Mouse (Mus musculus): ENCODE measurements around the gene Zfp72. TPM values are rescaled to one million over a fixed set of nuclear protein-coding genes. Genes with fewer than 3 reads are reported as not detected.
A peak's percentile ranks its signal among the peaks of the same experiment; 100 is the strongest.

Gene Zfp72
- 5.4 and 5.9 TPM in 2 replicates for polyA plus RNA-seq (2015; fragmentation: Nextera tagmentation; extraction: Ambion mirVana)

GRCm38 (mm10) chr13:74390371-74390990 lies at the start of gene Zfp72:
Gene Zfp72 (minus strand): TSS chr13:74390836.
- H3K9me3 ChIP-seq: no peaks in the 10 kb centered on the region
- H3K27ac ChIP-seq: no peak within 1 kb of the TSS
- peak within 1 kb of the TSS; percentile 64 for H3K4me2 ChIP-seq
- H3K4me3 ChIP-seq: peak within 1 kb of the TSS; percentile 60
- peak within 1 kb of the TSS; percentile 61 for H3K9ac ChIP-seq
- H3K36me3 ChIP-seq: no peaks in the 10 kb centered on the region
- 1% methylated on average over 14 of the region's 14 CpGs for WGBS
- no peaks in the 10 kb centered on the region for H3K27me3 ChIP-seq
- H3K4me1 ChIP-seq: peaks cover 6% of the 10 kb centered on the region; the same call in 1 of the 2 replicates
- ATAC-seq (ENCODE audit: borderline replicate concordance, extremely low read depth, low FRiP score, low TSS enrichment): peak; percentile 90; the same call in 1 of the 2 replicates

DNA sequence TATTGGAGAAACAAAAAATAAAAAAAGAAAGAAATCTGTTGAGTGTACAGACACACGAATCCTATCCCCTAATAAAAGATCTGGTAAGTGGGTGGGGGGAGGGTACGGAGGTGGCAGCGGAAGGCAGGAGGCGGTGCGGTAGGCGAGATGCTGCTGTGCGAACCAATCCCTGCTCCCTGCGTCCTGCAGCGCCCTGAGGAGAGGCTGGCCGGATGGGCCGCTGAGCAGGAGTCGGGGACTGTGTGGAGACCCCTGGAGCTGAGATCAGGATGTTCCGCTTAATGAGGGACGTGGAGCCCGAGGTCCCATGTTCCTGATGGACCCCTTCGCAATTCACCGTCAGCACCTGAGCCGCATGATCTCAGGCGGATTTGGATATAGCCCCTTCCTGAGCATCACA lies 49.3 kb upstream of the Zfp72 start:
- no peak overlapping the region for H3K4me3 ChIP-seq
- H3K9ac ChIP-seq: no peak overlapping the region
- no peak overlapping the region for H3K4me2 ChIP-seq
- 24% methylated on average over 19 of the region's 19 CpGs for WGBS
- no peak for ATAC-seq (ENCODE audit: borderline replicate concordance, extremely low read depth, low FRiP score, low TSS enrichment)
- peaks cover 11% of the 10 kb centered on the region; the same call in 1 of the 2 replicates for H3K36me3 ChIP-seq
- no peaks in the 10 kb centered on the region for H3K27me3 ChIP-seq
- no peaks in the 10 kb centered on the region for H3K4me1 ChIP-seq
- H3K9me3 ChIP-seq: peaks cover 10% of the 10 kb centered on the region; the same call in 1 of the 2 replicates
- no peak overlapping the region for H3K27ac ChIP-seq

DNA sequence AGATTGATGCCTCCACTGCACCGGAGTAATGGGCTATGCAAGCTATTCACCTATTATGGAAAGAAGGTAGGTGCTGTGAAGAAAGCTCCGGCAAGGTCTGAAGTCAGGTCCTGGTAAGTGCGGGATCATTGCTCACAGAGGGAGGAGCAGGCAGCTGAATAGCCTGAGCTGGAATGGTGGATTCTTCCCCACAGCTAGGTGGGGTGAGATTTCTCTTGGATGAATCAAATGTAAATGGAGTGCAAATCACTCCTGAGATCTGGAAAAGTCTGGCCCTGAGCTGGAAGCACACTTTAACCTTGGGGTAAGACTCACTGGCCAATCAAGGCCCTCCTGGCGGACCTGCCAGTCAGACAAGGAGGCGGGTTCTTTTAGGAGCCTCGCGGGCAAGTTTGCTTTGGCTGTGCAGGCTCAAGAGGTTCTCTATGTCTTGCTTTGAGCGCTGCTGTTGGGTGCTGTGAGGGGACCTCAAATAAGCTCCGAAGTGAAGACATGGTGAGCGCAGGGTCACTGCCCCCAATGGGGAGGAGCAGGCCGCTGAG lies 8.7 kb upstream of the Zfp72 start, which contains the start of gene Ftl1-ps1:
Gene Ftl1-ps1 (plus strand): TSS at position 397 of the 542 bp plus-strand sequence.
- Histone ChIP-seq H3K27ac (no peak within 1 kb of the TSS), H3K36me3 (no peaks in the 10 kb centered on the region), H3K4me3 (no peak within 1 kb of the TSS), H3K9me3 (no peaks in the 10 kb centered on the region), H3K27me3 (no peaks in the 10 kb centered on the region), H3K4me2 (no peak within 1 kb of the TSS; the same call in 1 of the 2 replicates), H3K4me1 (no peaks in the 10 kb centered on the region), H3K9ac (no peak within 1 kb of the TSS)
- 11% methylated on average over 11 of the region's 11 CpGs for WGBS
- ATAC-seq (ENCODE audit: borderline replicate concordance, extremely low read depth, low FRiP score, low TSS enrichment): no peak

DNA sequence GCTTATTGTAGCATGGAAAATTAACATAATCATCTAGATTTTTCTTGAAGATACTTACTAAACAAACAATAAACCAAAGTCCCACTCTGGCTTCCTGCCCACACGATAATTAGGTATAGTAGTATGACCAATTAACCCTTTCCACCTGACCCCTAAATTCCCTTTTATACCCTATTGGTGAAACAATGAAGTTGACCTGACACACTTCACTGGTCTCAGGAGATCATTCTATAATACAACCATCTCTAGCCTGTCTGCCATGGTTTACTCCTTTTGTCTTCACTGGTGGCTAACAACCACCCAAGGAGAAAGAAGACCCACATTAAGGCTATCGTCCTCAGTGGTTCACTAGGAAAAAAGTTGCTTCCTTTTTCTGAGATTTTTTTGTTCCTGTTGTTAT lies 520 bp upstream of the Zfp72 start:
- no peaks in the 10 kb centered on the region for H3K9me3 ChIP-seq
- peak; percentile 50; the same call in 1 of the 2 replicates for ATAC-seq (ENCODE audit: borderline replicate concordance, extremely low read depth, low FRiP score, low TSS enrichment)
- no peak overlapping the region for H3K9ac ChIP-seq
- WGBS: 62% methylated on average over 2 of the region's 2 CpGs
- no peak overlapping the region for H3K4me3 ChIP-seq
- no peak overlapping the region for H3K27ac ChIP-seq
- H3K36me3 ChIP-seq: no peaks in the 10 kb centered on the region
- H3K27me3 ChIP-seq: no peaks in the 10 kb centered on the region
- peaks cover 6% of the 10 kb centered on the region; the same call in 1 of the 2 replicates for H3K4me1 ChIP-seq
- no peak overlapping the region for H3K4me2 ChIP-seq

DNA sequence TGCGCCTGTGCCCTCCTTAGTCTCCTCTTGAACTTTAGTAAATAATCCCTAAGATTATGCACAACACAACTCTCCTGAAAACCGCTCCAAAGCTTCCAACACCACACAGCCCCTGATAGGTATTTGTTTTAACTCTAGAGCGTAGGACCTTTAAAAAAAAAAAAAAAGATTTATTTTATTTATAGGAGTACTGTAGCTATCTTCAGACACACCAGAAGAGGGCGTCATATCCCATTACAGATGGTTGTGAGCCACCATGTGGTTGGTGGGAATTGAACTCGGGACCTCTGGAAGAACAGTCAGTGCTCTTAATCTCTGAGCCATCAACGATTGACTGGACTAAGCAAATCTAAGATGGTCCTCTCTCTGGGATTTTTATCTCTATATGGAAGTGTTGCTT lies 906 bp downstream of the Zfp72 start:
- Histone ChIP-seq H3K27ac (no peak overlapping the region), H3K4me2 (peak overlapping the region; percentile 64), H3K9me3 (no peaks in the 10 kb centered on the region), H3K27me3 (no peaks in the 10 kb centered on the region), H3K36me3 (no peaks in the 10 kb centered on the region), H3K9ac (no peak overlapping the region), H3K4me3 (peak overlapping the region; percentile 60), H3K4me1 (peaks cover 6% of the 10 kb centered on the region; the same call in 1 of the 2 replicates)
- WGBS: 52% methylated on average over 6 of the region's 6 CpGs
- no peak for ATAC-seq (ENCODE audit: borderline replicate concordance, extremely low read depth, low FRiP score, low TSS enrichment)

DNA sequence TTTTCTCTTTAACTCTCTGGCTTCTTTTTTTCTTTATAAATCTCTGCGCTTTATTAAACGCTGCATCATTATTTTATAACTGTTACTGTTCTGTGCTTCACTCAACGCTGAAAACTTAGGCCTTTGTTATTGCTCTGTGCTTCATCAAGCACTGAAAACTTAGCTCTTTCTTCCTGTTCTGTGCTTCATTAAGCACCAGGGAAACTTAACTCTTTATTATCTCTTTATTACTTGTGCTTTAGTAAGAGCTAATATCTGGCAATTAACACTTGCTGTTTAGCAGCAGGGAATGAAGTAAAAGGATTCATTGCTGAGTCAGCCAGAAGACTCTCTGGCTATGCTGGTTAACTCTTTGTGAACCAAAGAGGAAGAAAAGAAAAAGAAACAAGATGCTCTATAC lies 8.3 kb downstream of the Zfp72 start:
- no peaks in the 10 kb centered on the region for H3K36me3 ChIP-seq
- H3K27ac ChIP-seq: no peak overlapping the region
- H3K9ac ChIP-seq: no peak overlapping the region
- no peaks in the 10 kb centered on the region for H3K4me1 ChIP-seq
- no peak overlapping the region for H3K4me2 ChIP-seq
- ATAC-seq (ENCODE audit: borderline replicate concordance, extremely low read depth, low FRiP score, low TSS enrichment): no peak
- no peak overlapping the region for H3K4me3 ChIP-seq
- 59% methylated on average over 3 of the region's 3 CpGs for WGBS
- H3K9me3 ChIP-seq: no peaks in the 10 kb centered on the region
- H3K27me3 ChIP-seq: no peaks in the 10 kb centered on the region

- no peaks in the 10 kb centered on the region for H3K27me3 ChIP-seq
- H3K27ac ChIP-seq: no peak overlapping the region
- H3K36me3 ChIP-seq: no peaks in the 10 kb centered on the region
- no peaks in the 10 kb centered on the region for H3K9me3 ChIP-seq
- H3K9ac ChIP-seq: no peak overlapping the region
- no peak overlapping the region for H3K4me2 ChIP-seq
- H3K4me3 ChIP-seq: no peak overlapping the region
- ATAC-seq (ENCODE audit: borderline replicate concordance, extremely low read depth, low FRiP score, low TSS enrichment): no peak
- no peaks in the 10 kb centered on the region for H3K4me1 ChIP-seq
- WGBS: 63% methylated on average over 10 of the region's 10 CpGs
Measured at GRCm38 (mm10) chr13:74381533-74382276, 8.9 kb downstream of the Zfp72 start.

DNA sequence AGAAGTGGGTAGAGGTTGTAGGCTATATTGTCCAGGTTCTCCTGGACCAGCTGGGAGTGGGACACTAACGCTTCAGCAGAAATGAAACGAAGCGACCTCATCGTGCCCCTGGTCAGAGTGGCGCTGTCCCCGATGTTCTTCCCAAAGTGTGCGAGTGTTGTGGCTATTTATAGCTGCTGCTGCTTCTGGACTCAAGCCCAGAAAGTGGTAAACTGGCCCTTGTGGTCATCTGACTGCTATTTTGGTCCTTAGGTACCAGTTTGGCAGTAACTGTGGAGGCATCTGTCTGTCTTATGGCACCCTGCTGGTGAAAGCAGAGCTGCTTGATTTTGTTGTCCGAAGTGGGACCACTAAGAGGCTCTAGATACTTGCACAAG lies 26.8 kb downstream of the Zfp72 start, which contains the start of gene Lrrc14b:
Gene Lrrc14b (minus strand): TSS at position 147 of the 377 bp plus-strand sequence.
- Histone ChIP-seq H3K4me2 (no peak within 1 kb of the TSS), H3K9ac (no peak within 1 kb of the TSS), H3K27ac (peak within 1 kb of the TSS; percentile 12; the same call in 1 of the 2 replicates), H3K4me1 (peaks cover 9% of the 10 kb centered on the region), H3K27me3 (no peaks in the 10 kb centered on the region), H3K36me3 (peaks cover 22% of the 10 kb centered on the region), H3K4me3 (no peak within 1 kb of the TSS), H3K9me3 (no peaks in the 10 kb centered on the region)
- ATAC-seq (ENCODE audit: borderline replicate concordance, extremely low read depth, low FRiP score, low TSS enrichment): peak; percentile 33; the same call in 1 of the 2 replicates
- 53% methylated on average over 8 of the region's 8 CpGs for WGBS

DNA sequence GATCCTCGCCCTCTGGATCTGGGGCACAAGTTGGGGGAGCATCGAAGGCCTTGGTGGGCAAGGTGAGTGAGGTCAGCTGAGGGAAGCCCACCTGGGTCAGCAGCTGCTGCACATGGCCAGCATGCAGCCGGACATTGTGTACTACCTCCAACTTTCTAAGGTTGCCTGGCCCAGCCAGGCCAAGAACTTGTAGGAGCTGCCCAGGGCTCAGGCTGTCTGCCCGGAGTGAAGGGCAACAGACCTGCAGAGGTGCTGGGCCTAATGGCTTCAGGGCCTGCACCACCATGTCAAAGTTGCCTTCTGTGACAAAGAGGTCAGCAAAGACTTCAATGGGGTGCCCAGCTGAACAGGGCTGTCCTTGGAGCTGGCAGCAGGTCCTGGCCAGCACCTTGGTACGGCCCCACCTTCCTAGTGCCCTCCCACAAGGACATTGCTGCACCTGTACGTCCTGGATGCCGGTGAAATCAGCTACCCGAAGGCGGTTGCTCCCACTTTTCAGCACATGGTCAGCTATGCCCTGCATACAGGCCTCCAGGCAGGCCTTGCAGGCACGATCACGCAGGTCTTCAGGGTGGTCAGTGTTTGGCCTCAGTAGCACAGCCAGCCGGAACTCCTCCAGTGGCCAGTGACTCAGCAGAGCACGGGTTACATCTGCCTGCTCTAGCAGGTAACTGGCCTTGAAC lies 27.3 kb downstream of the Zfp72 start:
- H3K4me3 ChIP-seq: no peak overlapping the region
- H3K27me3 ChIP-seq: no peaks in the 10 kb centered on the region
- ATAC-seq (ENCODE audit: borderline replicate concordance, extremely low read depth, low FRiP score, low TSS enrichment): peak; percentile 36; the same call in 1 of the 2 replicates
- H3K27ac ChIP-seq: peak overlapping the region; percentile 12; the same call in 1 of the 2 replicates
- no peak overlapping the region for H3K9ac ChIP-seq
- H3K9me3 ChIP-seq: no peaks in the 10 kb centered on the region
- H3K36me3 ChIP-seq: peaks cover 27% of the 10 kb centered on the region
- no peak overlapping the region for H3K4me2 ChIP-seq
- WGBS: 84% methylated on average over 13 of the region's 13 CpGs
- H3K4me1 ChIP-seq: peaks cover 9% of the 10 kb centered on the region

- 74% methylated on average over 2 of the region's 2 CpGs for WGBS
- Histone ChIP-seq H3K4me1 (peaks cover 9% of the 10 kb centered on the region), H3K27me3 (no peaks in the 10 kb centered on the region), H3K4me3 (no peak overlapping the region), H3K4me2 (no peak overlapping the region), H3K9me3 (no peaks in the 10 kb centered on the region), H3K27ac (no peak overlapping the region), H3K9ac (no peak overlapping the region), H3K36me3 (peaks cover 36% of the 10 kb centered on the region)
- ATAC-seq (ENCODE audit: borderline replicate concordance, extremely low read depth, low FRiP score, low TSS enrichment): 0 out of 2 replicates have a peak, but pooled peaks have one; percentile 9
Measured at GRCm38 (mm10) chr13:74362218-74362617, 28.4 kb downstream of the Zfp72 start.

DNA sequence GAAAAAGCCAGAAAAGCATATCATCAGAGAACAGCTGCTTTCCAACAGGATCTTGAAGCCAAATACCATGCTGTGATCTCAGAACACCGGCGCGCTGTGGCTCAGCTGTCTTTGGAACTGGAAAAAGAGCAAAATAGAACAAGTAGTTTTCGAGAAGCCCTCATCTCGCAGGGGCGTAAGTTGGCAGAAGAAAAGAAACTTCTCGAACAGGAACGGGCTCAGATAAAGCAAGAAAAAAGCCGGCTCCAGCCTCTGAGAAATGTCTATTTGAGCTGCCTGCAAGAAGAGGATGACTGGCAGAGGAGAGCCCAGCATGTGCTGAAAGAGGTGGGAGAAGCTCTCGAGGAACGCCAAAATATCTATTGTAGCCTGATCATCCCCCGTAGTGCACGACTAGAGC lies 34.1 kb downstream of the Zfp72 start:
- no peak overlapping the region for H3K27ac ChIP-seq
- H3K36me3 ChIP-seq: peaks cover 62% of the 10 kb centered on the region
- whole genome bisulfite sequencing: 94% methylated on average over 13 of the region's 13 CpGs
- no peaks in the 10 kb centered on the region for H3K4me1 ChIP-seq
- no peak overlapping the region for H3K4me2 ChIP-seq
- no peak overlapping the region for H3K9ac ChIP-seq
- no peak overlapping the region for H3K4me3 ChIP-seq
- no peak for ATAC-seq (ENCODE audit: borderline replicate concordance, extremely low read depth, low FRiP score, low TSS enrichment)
- no peaks in the 10 kb centered on the region for H3K9me3 ChIP-seq
- no peaks in the 10 kb centered on the region for H3K27me3 ChIP-seq
